Mouse (Mus musculus): Measurements from ENCODE around the gene Slc1a3. TPM values are rescaled to one million over a fixed set of nuclear protein-coding genes. Genes with fewer than 3 reads are reported as not detected.

The Slc1a3 gene
- polyA plus RNA-seq, 1 experiment from 2014 or later: 0.13 TPM

GRCm38 (mm10) chr15:8658086-8658980 lies 52.2 kb downstream of the Slc1a3 start:
- Histone ChIP-seq H3K27me3 (ENCODE audit: insufficient read depth, low read length) (0 out of 2 replicates have a peak, but pooled peaks cover 2% of the 10 kb centered on the region), H3K4me1 (ENCODE audit: insufficient read depth) (no peaks in the 10 kb centered on the region), H3K27ac (ENCODE audit: low read depth) (no peak overlapping the region), H3K9ac (replicated peaks) (no peak overlapping the region), H3K9me3 (ENCODE audit: low read length) (no peaks in the 10 kb centered on the region), H3K4me2 (ENCODE audit: low read depth, low read length) (no peak overlapping the region), H3K4me3 (ENCODE audit: low read depth, low read length) (no peak overlapping the region), H3K36me3 (replicated peaks; ENCODE audit: insufficient read depth, low read length) (no peaks in the 10 kb centered on the region)
- DNase-seq (no peak), ATAC-seq (no peak)
- 69% methylated on average over 8 of the region's 8 CpGs for WGBS (ENCODE audit: insufficient replicate concordance)
- no peak for TF ChIP-seq EP300 (IDR thresholded peaks at IDR 0.05; ENCODE audit: low read depth)
- TF ChIP-seq CTCF (IDR thresholded peaks at IDR 0.05; ENCODE audit: low read depth): no peak

- no peak overlapping the region for H3K4me3 ChIP-seq (ENCODE audit: low read depth, low read length)
- no peaks in the 10 kb centered on the region for H3K4me1 ChIP-seq (ENCODE audit: insufficient read depth)
- no peaks in the 10 kb centered on the region for H3K27me3 ChIP-seq (ENCODE audit: insufficient read depth, low read length)
- no peaks in the 10 kb centered on the region for H3K9me3 ChIP-seq (ENCODE audit: low read length)
- 77% methylated on average over 9 of the region's 9 CpGs for WGBS (ENCODE audit: insufficient replicate concordance)
- DNase-seq (no peak), ATAC-seq (no peak)
- no peak for TF ChIP-seq CTCF (IDR thresholded peaks at IDR 0.05; ENCODE audit: low read depth)
- TF ChIP-seq EP300 (IDR thresholded peaks at IDR 0.05; ENCODE audit: low read depth): no peak
- H3K9ac ChIP-seq (replicated peaks): no peak overlapping the region
- H3K4me2 ChIP-seq (ENCODE audit: low read depth, low read length): no peak overlapping the region
- no peaks in the 10 kb centered on the region for H3K36me3 ChIP-seq (replicated peaks; ENCODE audit: insufficient read depth, low read length)
- no peak overlapping the region for H3K27ac ChIP-seq (ENCODE audit: low read depth)
These were observed 55.3 kb downstream of the Slc1a3 start for GRCm38 (mm10) chr15:8655251-8655650.

GRCm38 (mm10) chr15:8652637-8653036 lies 57.9 kb downstream of the Slc1a3 start:
- no peak overlapping the region for H3K4me3 ChIP-seq (ENCODE audit: low read depth, low read length)
- H3K9ac ChIP-seq (replicated peaks): no peak overlapping the region
- TF ChIP-seq CTCF (IDR thresholded peaks at IDR 0.05; ENCODE audit: low read depth): no peak
- H3K36me3 ChIP-seq (replicated peaks; ENCODE audit: insufficient read depth, low read length): no peaks in the 10 kb centered on the region
- no peaks in the 10 kb centered on the region for H3K27me3 ChIP-seq (ENCODE audit: insufficient read depth, low read length)
- no peak overlapping the region for H3K4me2 ChIP-seq (ENCODE audit: low read depth, low read length)
- H3K9me3 ChIP-seq (ENCODE audit: low read length): no peaks in the 10 kb centered on the region
- ATAC-seq: no peak
- DNase-seq: no peak
- WGBS (ENCODE audit: insufficient replicate concordance): 88% methylated on average over 8 of the region's 8 CpGs
- H3K4me1 ChIP-seq (ENCODE audit: insufficient read depth): no peaks in the 10 kb centered on the region
- H3K27ac ChIP-seq (ENCODE audit: low read depth): no peak overlapping the region

GRCm38 (mm10) chr15:8643997-8644692 lies 66.4 kb downstream of the Slc1a3 start:
- Histone ChIP-seq H3K9ac (replicated peaks) (no peak overlapping the region), H3K27ac (ENCODE audit: low read depth) (no peak overlapping the region), H3K4me2 (ENCODE audit: low read depth, low read length) (no peak overlapping the region), H3K4me1 (ENCODE audit: insufficient read depth) (no peaks in the 10 kb centered on the region), H3K27me3 (ENCODE audit: insufficient read depth, low read length) (no peaks in the 10 kb centered on the region), H3K9me3 (ENCODE audit: low read length) (no peaks in the 10 kb centered on the region), H3K36me3 (replicated peaks; ENCODE audit: insufficient read depth, low read length) (no peaks in the 10 kb centered on the region), H3K4me3 (ENCODE audit: low read depth, low read length) (no peak overlapping the region)
- DNase-seq (no peak), ATAC-seq (no peak)
- no peak for TF ChIP-seq EP300 (IDR thresholded peaks at IDR 0.05; ENCODE audit: low read depth)
- TF ChIP-seq CTCF (IDR thresholded peaks at IDR 0.05; ENCODE audit: low read depth): no peak
- 72% methylated on average over 8 of the region's 8 CpGs for WGBS (ENCODE audit: insufficient replicate concordance)

GRCm38 (mm10) chr15:8639856-8640255 lies 70.7 kb downstream of the Slc1a3 start:
- H3K27me3 ChIP-seq (ENCODE audit: insufficient read depth, low read length): no peaks in the 10 kb centered on the region
- H3K9me3 ChIP-seq (ENCODE audit: low read length): no peaks in the 10 kb centered on the region
- 53% methylated on average over 2 of the region's 2 CpGs for WGBS (ENCODE audit: insufficient replicate concordance)
- no peak overlapping the region for H3K27ac ChIP-seq (ENCODE audit: low read depth)
- H3K4me2 ChIP-seq (ENCODE audit: low read depth, low read length): no peak overlapping the region
- H3K4me3 ChIP-seq (ENCODE audit: low read depth, low read length): no peak overlapping the region
- no peak overlapping the region for H3K9ac ChIP-seq (replicated peaks)
- no peak for TF ChIP-seq CTCF (IDR thresholded peaks at IDR 0.05; ENCODE audit: low read depth)
- no peaks in the 10 kb centered on the region for H3K4me1 ChIP-seq (ENCODE audit: insufficient read depth)
- H3K36me3 ChIP-seq (replicated peaks; ENCODE audit: insufficient read depth, low read length): no peaks in the 10 kb centered on the region
- no peak for ATAC-seq
- no peak for DNase-seq

GRCm38 (mm10) chr15:8638568-8639325 lies 71.8 kb downstream of the Slc1a3 start:
- no peak for ATAC-seq
- WGBS (ENCODE audit: insufficient replicate concordance): 79% methylated on average over 15 of the region's 15 CpGs
- Histone ChIP-seq H3K4me1 (ENCODE audit: insufficient read depth) (no peaks in the 10 kb centered on the region), H3K36me3 (replicated peaks; ENCODE audit: insufficient read depth, low read length) (no peaks in the 10 kb centered on the region), H3K27ac (ENCODE audit: low read depth) (no peak overlapping the region), H3K9me3 (ENCODE audit: low read length) (no peaks in the 10 kb centered on the region), H3K27me3 (ENCODE audit: insufficient read depth, low read length) (no peaks in the 10 kb centered on the region), H3K4me3 (ENCODE audit: low read depth, low read length) (no peak overlapping the region), H3K4me2 (ENCODE audit: low read depth, low read length) (no peak overlapping the region), H3K9ac (replicated peaks) (no peak overlapping the region)
- TF ChIP-seq CTCF (IDR thresholded peaks at IDR 0.05; ENCODE audit: low read depth): no peak
- no peak for TF ChIP-seq EP300 (IDR thresholded peaks at IDR 0.05; ENCODE audit: low read depth)
- DNase-seq: no peak
